Mouse (Mus musculus): ENCODE results near the gene Meiob. TPM values are rescaled to one million over a fixed set of nuclear protein-coding genes. Genes with fewer than 3 reads are reported as not detected.

Meiob gene
- polyA plus RNA-seq, 1 experiment, result 0.14 TPM

- TF ChIP-seq GATA1 (IDR thresholded peaks at IDR 0.05; ENCODE audit: low read length), result no peak
Observed at GRCm38 (mm10) chr17:24811211-24811610, 7.1 kb downstream of the Meiob start.

GRCm38 (mm10) chr17:24812215-24812614 lies 8.1 kb downstream of the Meiob start:
- TF ChIP-seq GATA1 (IDR thresholded peaks at IDR 0.05; ENCODE audit: low read length), result no peak

GRCm38 (mm10) chr17:24815256-24815655 lies 11.2 kb downstream of the Meiob start:
- TF ChIP-seq GATA1 (IDR thresholded peaks at IDR 0.05; ENCODE audit: low read length), result no peak

GRCm38 (mm10) chr17:24817503-24817902 lies 13.4 kb downstream of the Meiob start:
- TF ChIP-seq GATA1 (IDR thresholded peaks at IDR 0.05; ENCODE audit: low read length), result no peak

GRCm38 (mm10) chr17:24818172-24818571 lies 14.1 kb downstream of the Meiob start:
- TF ChIP-seq GATA1 (IDR thresholded peaks at IDR 0.05; ENCODE audit: low read length), result no peak

GRCm38 (mm10) chr17:24819469-24819868 lies 15.4 kb downstream of the Meiob start:
- no peak for TF ChIP-seq GATA1 (IDR thresholded peaks at IDR 0.05; ENCODE audit: low read length)

GRCm38 (mm10) chr17:24821351-24822280 lies 17.5 kb downstream of the Meiob start:
- TF ChIP-seq GATA1 (IDR thresholded peaks at IDR 0.05; ENCODE audit: low read length), result no peak

- TF ChIP-seq GATA1 (IDR thresholded peaks at IDR 0.05; ENCODE audit: low read length), result no peak
Observed at GRCm38 (mm10) chr17:24839842-24840241, 35.8 kb downstream of the Meiob start, which contains the start of gene Hagh. Hagh (plus strand) TSS chr17:24840143.

GRCm38 (mm10) chr17:24840341-24840740 lies 36.3 kb downstream of the Meiob start:
- TF ChIP-seq GATA1 (IDR thresholded peaks at IDR 0.05; ENCODE audit: low read length), result no peak

GRCm38 (mm10) chr17:24841133-24841532 lies 37.0 kb downstream of the Meiob start:
- no peak for TF ChIP-seq GATA1 (IDR thresholded peaks at IDR 0.05; ENCODE audit: low read length)

- no peak for TF ChIP-seq GATA1 (IDR thresholded peaks at IDR 0.05; ENCODE audit: low read length)
Observed at GRCm38 (mm10) chr17:24842631-24843030, 38.5 kb downstream of the Meiob start.

- no peak for TF ChIP-seq GATA1 (IDR thresholded peaks at IDR 0.05; ENCODE audit: low read length)
Observed at GRCm38 (mm10) chr17:24844525-24844924, 40.4 kb downstream of the Meiob start.

GRCm38 (mm10) chr17:24847386-24847785 lies 43.3 kb downstream of the Meiob start:
- no peak for TF ChIP-seq GATA1 (IDR thresholded peaks at IDR 0.05; ENCODE audit: low read length)

- no peak for TF ChIP-seq GATA1 (IDR thresholded peaks at IDR 0.05; ENCODE audit: low read length)
Observed at GRCm38 (mm10) chr17:24848600-24849031, 44.5 kb downstream of the Meiob start.

- TF ChIP-seq GATA1 (IDR thresholded peaks at IDR 0.05; ENCODE audit: low read length), result no peak
Observed at GRCm38 (mm10) chr17:24849733-24850064, 45.6 kb downstream of the Meiob start.

GRCm38 (mm10) chr17:24850065-24850772 lies 46.1 kb downstream of the Meiob start, which contains the start of gene Fahd1:
Fahd1 (minus strand) TSS chr17:24850364.
- TF ChIP-seq GATA1 (IDR thresholded peaks at IDR 0.05; ENCODE audit: low read length), result no peak

Data from G1E-ER4 (cell line).